In the genomic region with DNA sequence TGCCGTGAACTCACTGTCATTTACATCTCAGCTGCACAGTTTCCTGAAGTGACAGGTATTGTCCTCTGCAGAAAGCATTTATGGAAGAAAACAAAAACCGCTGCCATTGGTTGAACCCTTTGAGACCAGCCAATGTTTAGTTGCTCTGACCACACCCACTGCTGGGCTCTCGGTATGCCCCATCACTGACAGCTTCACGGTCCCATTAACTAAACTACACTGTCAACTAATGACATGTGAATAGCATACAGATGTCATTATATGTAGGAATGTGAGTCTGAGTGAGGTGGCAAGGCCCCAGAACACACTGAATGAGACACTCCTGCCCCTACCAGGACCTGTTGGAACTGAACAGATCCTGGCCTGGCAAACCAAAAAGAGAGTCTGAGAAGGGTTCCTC, we compare ENCODE assay signal across 16 mouse cellular contexts. TPM values are rescaled to one million over a fixed set of nuclear protein-coding genes. Genes with fewer than 3 reads are reported as not detected.
"Had no signal": no experiment of that assay in that cellular context is flagged by ENCODE, and none has a peak within 500 bp of the region (broad histone marks: within the 10 kb centered on the region; RNA-seq: fewer than 3 reads in every experiment).

No protein-coding gene starts in this region.

- H3K36me3 ChIP-seq: liver, embryonic 13.5 days; midbrain, embryonic 12.5 days had no signal

- H3K27ac ChIP-seq: liver, embryonic 13.5 days; midbrain, embryonic 12.5 days had no signal

- H3K4me1 ChIP-seq: liver, embryonic 13.5 days had no signal

- DNase-seq: kidney, adult 18-20 months; kidney, adult 9 months; kidney, postnatal 14 days; kidney, postnatal 4 days; liver, embryonic 13.5 days; lung, adult 2 months; right cerebral cortex, postnatal 25 days; spleen, adult 18-20 months; thymus, adult 2 months; thymus, postnatal 14 days; thymus, postnatal 4 days had no signal

- H3K9me3 ChIP-seq: liver, embryonic 13.5 days; megakaryocyte, embryonic 14.5 days; midbrain, embryonic 12.5 days had no signal

- H3K4me3 ChIP-seq: liver, embryonic 13.5 days; megakaryocyte, embryonic 14.5 days; myocyte had no signal

- H3K9ac ChIP-seq: liver, embryonic 13.5 days; midbrain, embryonic 12.5 days had no signal

RNA-seq across cellular contexts. Expression of gene Fgf18, which starts 47.8 kb away (rescaled TPM):
- total RNA-seq: liver, adult 2 months; monocyte, adult 5-6 weeks had no signal
- polyA plus RNA-seq: liver, adult 2 months had no signal
